Mouse (Mus musculus): ENCODE data around the gene Rundc3a.

- no peak for TF ChIP-seq CTCF (conservative IDR thresholded peaks at IDR 0.05; ENCODE audit: insufficient read depth, insufficient read length, low read depth, low read length)
- TF ChIP-seq POLR2A (IDR thresholded peaks at IDR 0.05; ENCODE audit: low read depth, low read length): no peak
Observed at GRCm38 (mm10) chr11:102425555-102426316, 32.5 kb downstream of the Rundc3a start.
